Mouse (Mus musculus) E14TG2a.4 (cell line): ENCODE results near the gene Art3.

Experiments
- CTCF ChIP-seq: conservative IDR thresholded peaks from 2 replicates; pipeline ENCODE4 v1.5.1; 2014; ENCODE audit warnings: low read length
- NANOG ChIP-seq: IDR thresholded peaks from 2 replicates; pipeline ENCODE4 v1.6.1; 2014; ENCODE audit warnings: borderline replicate concordance, low read length, mixed read lengths
- POU5F1 ChIP-seq: IDR thresholded peaks from 2 replicates; pipeline ENCODE4 v1.6.1; 2014; ENCODE audit warnings: low read length, borderline replicate concordance

DNA sequence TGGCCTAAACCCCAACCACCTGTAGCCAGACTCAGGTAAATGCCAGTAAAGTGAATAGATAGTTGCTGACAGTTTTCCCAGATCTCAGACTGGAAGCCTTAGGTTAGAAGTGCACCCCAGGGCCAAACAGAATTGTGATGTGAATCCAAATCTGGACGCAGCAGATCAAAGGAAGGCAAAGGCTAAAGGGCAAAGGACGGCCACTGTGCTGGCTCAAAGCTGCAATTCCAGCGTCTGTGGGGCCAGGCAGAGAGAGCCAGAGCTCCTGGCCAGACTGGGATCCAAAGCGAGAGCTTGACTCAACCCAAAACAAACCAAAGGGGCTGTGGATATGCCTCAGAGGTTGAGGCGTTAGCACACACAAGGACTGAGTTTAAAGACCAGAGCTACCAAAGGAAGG lies 127.1 kb downstream of the Art3 start:
- no peak for TF ChIP-seq CTCF
- no peak for TF ChIP-seq POU5F1
- TF ChIP-seq NANOG = no peak
